Comparison of ENCODE assay signal across 12 mouse cellular contexts in genomic region chr13:24520796-24521195, GRCm38 (mm10).
DNase-seq lines count a peak whose midpoint lies in the region; ATAC-seq and TF ChIP-seq lines count a peak whose summit lies in the region.
"Had no signal": no experiment of that assay in that cellular context is flagged by ENCODE, and none has a peak within 500 bp of the region (broad histone marks: within the 10 kb centered on the region; RNA-seq: fewer than 3 reads in every experiment).

No protein-coding gene starts in this region.

- no peak overlapping the region for H3K4me2 ChIP-seq in forebrain, embryonic 11.5 days (ENCODE audit: low read depth, low read length, severe bottlenecking)
- peak overlapping the region; percentile 36 for H3K4me2 ChIP-seq in hindbrain, embryonic 14.5 days (replicated peaks)
- H3K4me2 ChIP-seq in hindbrain, embryonic 11.5 days (replicated peaks; ENCODE audit: low read depth, low read length): no peak overlapping the region
- H3K4me2 ChIP-seq in lung, postnatal 0 days (replicated peaks; ENCODE audit: low read depth, low read length): no peak overlapping the region
- H3K4me2 ChIP-seq in hindbrain, postnatal 0 days (ENCODE audit: low read depth, low read length): no peak overlapping the region
- H3K4me2 ChIP-seq: embryonic facial prominence, embryonic 15.5 days; liver, embryonic 15.5 days had no signal

- no peak overlapping the region for H3K27ac ChIP-seq in forebrain, embryonic 11.5 days (ENCODE audit: low read depth, low read length)
- H3K27ac ChIP-seq in forebrain, embryonic 10.5 days: no peak overlapping the region
- no peak overlapping the region for H3K27ac ChIP-seq in hindbrain, embryonic 14.5 days
- H3K27ac ChIP-seq in hindbrain, embryonic 11.5 days (ENCODE audit: low read depth, low read length): no peak overlapping the region
- no peak overlapping the region for H3K27ac ChIP-seq in lung, postnatal 0 days (ENCODE audit: low read length)
- peak overlapping the region; percentile 8; the same call in 1 of the 2 replicates for H3K27ac ChIP-seq in hindbrain, postnatal 0 days
- H3K27ac ChIP-seq: embryonic facial prominence, embryonic 15.5 days; liver, embryonic 15.5 days had no signal

- no peak for ATAC-seq in forebrain, embryonic 11.5 days (replicated peaks; ENCODE audit: low FRiP score)
- no peak for ATAC-seq in hindbrain, embryonic 14.5 days (ENCODE audit: low FRiP score)
- ATAC-seq in hindbrain, embryonic 11.5 days (ENCODE audit: low FRiP score): no peak
- ATAC-seq in lung, postnatal 0 days: no peak
- ATAC-seq in hindbrain, postnatal 0 days: no peak
- no peak for ATAC-seq in megakaryocyte, adult 5-6 weeks (ENCODE audit: poor library complexity, severe bottlenecking)

- no peak overlapping the region for H3K4me3 ChIP-seq in forebrain, embryonic 11.5 days (ENCODE audit: low read depth, low read length)
- H3K4me3 ChIP-seq in forebrain, embryonic 10.5 days: no peak overlapping the region
- H3K4me3 ChIP-seq in hindbrain, embryonic 14.5 days (replicated peaks; ENCODE audit: low read length): no peak overlapping the region
- no peak overlapping the region for H3K4me3 ChIP-seq in hindbrain, embryonic 11.5 days (ENCODE audit: low read depth, low read length)
- H3K4me3 ChIP-seq in lung, postnatal 0 days (ENCODE audit: low read depth, low read length): no peak overlapping the region
- no peak overlapping the region for H3K4me3 ChIP-seq in hindbrain, postnatal 0 days (ENCODE audit: low read length)
- H3K4me3 ChIP-seq: embryonic facial prominence, embryonic 15.5 days; liver, embryonic 15.5 days had no signal

- no peaks in the 10 kb centered on the region for H3K9me3 ChIP-seq in forebrain, embryonic 11.5 days (ENCODE audit: control insufficient read depth, low read length)
- H3K9me3 ChIP-seq in forebrain, embryonic 10.5 days: no peaks in the 10 kb centered on the region
- no peaks in the 10 kb centered on the region for H3K9me3 ChIP-seq in hindbrain, embryonic 14.5 days (ENCODE audit: control insufficient read depth, low read length)
- no peaks in the 10 kb centered on the region for H3K9me3 ChIP-seq in hindbrain, embryonic 11.5 days (ENCODE audit: control insufficient read depth, low read length)
- H3K9me3 ChIP-seq in lung, postnatal 0 days (ENCODE audit: low read length): no peaks in the 10 kb centered on the region
- no peaks in the 10 kb centered on the region for H3K9me3 ChIP-seq in hindbrain, postnatal 0 days (ENCODE audit: low read length)
- H3K9me3 ChIP-seq: embryonic facial prominence, embryonic 15.5 days; liver, embryonic 15.5 days had no signal

- no peaks in the 10 kb centered on the region for H3K36me3 ChIP-seq in forebrain, embryonic 11.5 days (ENCODE audit: control insufficient read depth, insufficient read depth, low read length)
- H3K36me3 ChIP-seq in forebrain, embryonic 10.5 days (replicated peaks): no peaks in the 10 kb centered on the region
- H3K36me3 ChIP-seq in hindbrain, embryonic 14.5 days (replicated peaks; ENCODE audit: control insufficient read depth, insufficient read depth): no peaks in the 10 kb centered on the region
- no peaks in the 10 kb centered on the region for H3K36me3 ChIP-seq in hindbrain, embryonic 11.5 days (ENCODE audit: control insufficient read depth, insufficient read depth, low read length)
- no peaks in the 10 kb centered on the region for H3K36me3 ChIP-seq in lung, postnatal 0 days (ENCODE audit: insufficient read depth, low read length)
- no peaks in the 10 kb centered on the region for H3K36me3 ChIP-seq in hindbrain, postnatal 0 days (ENCODE audit: insufficient read depth, low read length)
- H3K36me3 ChIP-seq: embryonic facial prominence, embryonic 15.5 days; liver, embryonic 15.5 days had no signal

- TF ChIP-seq EP300 in lung, postnatal 0 days (IDR thresholded peaks at IDR 0.05): 0 out of 2 replicates have a peak, but pooled peaks have one; percentile 25

- H3K9ac ChIP-seq in forebrain, embryonic 11.5 days (ENCODE audit: low read length): no peak overlapping the region
- H3K9ac ChIP-seq in hindbrain, embryonic 14.5 days: no peak overlapping the region
- no peak overlapping the region for H3K9ac ChIP-seq in hindbrain, embryonic 11.5 days (ENCODE audit: low read depth, low read length)
- H3K9ac ChIP-seq in lung, postnatal 0 days (replicated peaks; ENCODE audit: low read depth): no peak overlapping the region
- H3K9ac ChIP-seq in hindbrain, postnatal 0 days (replicated peaks; ENCODE audit: low read length): no peak overlapping the region
- H3K9ac ChIP-seq: embryonic facial prominence, embryonic 15.5 days; liver, embryonic 15.5 days had no signal

- peak; percentile 16 for DNase-seq in forebrain, embryonic 11.5 days (ENCODE audit: low spot score)
- DNase-seq in forebrain, embryonic 10.5 days (ENCODE audit: extremely low spot score, low spot score): no peak
- no peak for DNase-seq in hindbrain, embryonic 14.5 days (ENCODE audit: low spot score)
- no peak for DNase-seq in hindbrain, embryonic 11.5 days (ENCODE audit: low spot score)
- no peak for DNase-seq in lung, postnatal 0 days (ENCODE audit: low spot score)
- DNase-seq in lung, postnatal 14 days: no peak
- DNase-seq in hindbrain, postnatal 0 days (ENCODE audit: low spot score): no peak
- DNase-seq: gastrocnemius, postnatal 10 days; kidney, adult 2 months had no signal

- no peaks in the 10 kb centered on the region for H3K27me3 ChIP-seq in forebrain, embryonic 11.5 days (ENCODE audit: control insufficient read depth, insufficient read depth, low read length)
- H3K27me3 ChIP-seq in forebrain, embryonic 10.5 days (ENCODE audit: poor library complexity, severe bottlenecking): no peaks in the 10 kb centered on the region
- H3K27me3 ChIP-seq in hindbrain, embryonic 14.5 days (ENCODE audit: control insufficient read depth, insufficient read depth, low read length): no peaks in the 10 kb centered on the region
- no peaks in the 10 kb centered on the region for H3K27me3 ChIP-seq in hindbrain, embryonic 11.5 days (ENCODE audit: control insufficient read depth, insufficient read depth, low read length)
- H3K27me3 ChIP-seq in lung, postnatal 0 days (replicated peaks; ENCODE audit: insufficient read depth, low read length): no peaks in the 10 kb centered on the region
- H3K27me3 ChIP-seq in hindbrain, postnatal 0 days (ENCODE audit: insufficient read depth, low read length): no peaks in the 10 kb centered on the region
- H3K27me3 ChIP-seq: embryonic facial prominence, embryonic 15.5 days; liver, embryonic 15.5 days had no signal

- H3K4me1 ChIP-seq in forebrain, embryonic 11.5 days (replicated peaks; ENCODE audit: control insufficient read depth, insufficient read depth, low read length): peaks cover 7% of the 10 kb centered on the region
- H3K4me1 ChIP-seq in forebrain, embryonic 10.5 days: peaks cover 18% of the 10 kb centered on the region
- peaks cover 21% of the 10 kb centered on the region for H3K4me1 ChIP-seq in hindbrain, embryonic 14.5 days (replicated peaks; ENCODE audit: control insufficient read depth, insufficient read depth, low read length)
- 0 out of 2 replicates have a peak, but pooled peaks cover 3% of the 10 kb centered on the region for H3K4me1 ChIP-seq in hindbrain, embryonic 11.5 days (replicated peaks; ENCODE audit: control insufficient read depth, insufficient read depth, low read length)
- peaks cover 6% of the 10 kb centered on the region; the same call in 1 of the 2 replicates for H3K4me1 ChIP-seq in lung, postnatal 0 days (ENCODE audit: insufficient read depth, low read depth, low read length)
- peaks cover 16% of the 10 kb centered on the region; the same call in 1 of the 2 replicates for H3K4me1 ChIP-seq in hindbrain, postnatal 0 days (ENCODE audit: insufficient read depth, low read length)
- H3K4me1 ChIP-seq: liver, embryonic 15.5 days had no signal

- 87% methylated on average over 10 of the region's 10 CpGs for WGBS in forebrain, embryonic 11.5 days
- WGBS in forebrain, embryonic 10.5 days: 90% methylated on average over 10 of the region's 10 CpGs
- 74% methylated on average over 10 of the region's 10 CpGs for WGBS in hindbrain, embryonic 14.5 days
- WGBS in hindbrain, embryonic 11.5 days: 88% methylated on average over 10 of the region's 10 CpGs
- 77% methylated on average over 10 of the region's 10 CpGs for WGBS in lung, postnatal 0 days
- WGBS in hindbrain, postnatal 0 days: 77% methylated on average over 10 of the region's 10 CpGs

- TF ChIP-seq CTCF in lung, postnatal 0 days (IDR thresholded peaks at IDR 0.05): no peak
- TF ChIP-seq CTCF in hindbrain, postnatal 0 days (IDR thresholded peaks at IDR 0.05; ENCODE audit: low read depth): no peak
